Mouse (Mus musculus) olfactory bulb, adult 2 months (tissue): ENCODE measurements around the gene Uqcrq. TPM values are rescaled to one million over a fixed set of nuclear protein-coding genes. Genes with fewer than 3 reads are reported as not detected.
"Not testable (repeated sequence)": the region's sequence is repeated elsewhere in the genome, so short reads cannot be mapped to it uniquely, and the experiment has no call there.

Experiments
- H3K27ac ChIP-seq: fragments of 200-500 bp; 2 replicates; pipeline ENCODE4 v1.5.1; 2012; ENCODE audit warnings: low read depth, low read length; ENCODE audit not compliant: insufficient read depth
- H3K4me1 ChIP-seq: fragments of 200-500 bp; 2 replicates; pipeline ENCODE4 v1.6.1; 2012; ENCODE audit warnings: low read length; ENCODE audit not compliant: control insufficient read depth, insufficient read depth
- H3K4me3 ChIP-seq: fragments of 200-500 bp; 2 replicates; pipeline ENCODE4 v1.5.1; 2012; ENCODE audit warnings: mild to moderate bottlenecking, low read depth, low read length, moderate library complexity; ENCODE audit not compliant: insufficient read depth
- CTCF ChIP-seq: fragments of 200-500 bp; IDR thresholded peaks from 2 replicates; pipeline ENCODE4 v1.5.1; 2012; ENCODE audit warnings: low read depth, mild to moderate bottlenecking, low read length, moderate library complexity; ENCODE audit not compliant: insufficient read depth
- POLR2A ChIP-seq: fragments of 200-500 bp; IDR thresholded peaks from 2 replicates; pipeline ENCODE4 v1.6.1; 2012; ENCODE audit warnings: mild to moderate bottlenecking, low read depth, low read length, moderate library complexity; ENCODE audit not compliant: insufficient read depth
- WGBS: fragments of 180-500 bp; shearing (Covaris S2); methylation state at CpG from one replicate; pipeline ENCODE4 v1.1.7; 2018; 5-methylcytosine and 5-hydroxymethylcytosine counted together
- polyA plus RNA-seq: library from polyadenylated mRNA; stranded (reverse); fragments of >200 nt; gene quantifications from 2 replicates; pipeline ENCODE4 v1.2.4, GENCODE M21; 2012; ENCODE audit warnings: low replicate concordance; ENCODE audit not compliant: missing spikeins, insufficient read depth, insufficient read length

Uqcrq gene
- polyA plus RNA-seq, 1 experiment, result 1,358 TPM

GRCm38 (mm10) chr11:53441921-53442320 is 11.3 kb upstream of the Uqcrq start:
- H3K4me1 ChIP-seq, result no peaks in the 10 kb centered on the region
- H3K27ac ChIP-seq, result no peak overlapping the region
- no peak overlapping the region for H3K4me3 ChIP-seq
- TF ChIP-seq POLR2A (no peak), CTCF (no peak)
- WGBS, result 62% methylated on average over 12 of the region's 12 CpGs

GRCm38 (mm10) chr11:53436338-53436737 is 5.7 kb upstream of the Uqcrq start:
- Histone ChIP-seq H3K27ac (no peak overlapping the region), H3K4me3 (no peak overlapping the region), H3K4me1 (no peaks in the 10 kb centered on the region)
- 89% methylated on average over 6 of the region's 6 CpGs for WGBS
- TF ChIP-seq POLR2A (no peak), CTCF (no peak)

GRCm38 (mm10) chr11:53435504-53435903 is 4.9 kb upstream of the Uqcrq start:
- no peak for TF ChIP-seq POLR2A
- TF ChIP-seq CTCF, result no peak
- WGBS, result 87% methylated on average over 8 of the region's 8 CpGs
- H3K27ac ChIP-seq, result no peak overlapping the region
- no peaks in the 10 kb centered on the region for H3K4me1 ChIP-seq
- no peak overlapping the region for H3K4me3 ChIP-seq

- H3K27ac ChIP-seq, result no peak overlapping the region
- TF ChIP-seq CTCF, result no peak
- TF ChIP-seq POLR2A, result no peak
- no peak overlapping the region for H3K4me3 ChIP-seq
- peaks cover 2% of the 10 kb centered on the region; the same call in 1 of the 2 replicates for H3K4me1 ChIP-seq
- 66% methylated on average over 6 of the region's 6 CpGs for WGBS
These were observed 2.4 kb upstream of the Uqcrq start for GRCm38 (mm10) chr11:53433057-53433456.

GRCm38 (mm10) chr11:53431347-53432056 is 871 bp upstream of the Uqcrq start:
- TF ChIP-seq POLR2A (no peak), CTCF (no peak)
- peak overlapping the region; percentile 70 for H3K27ac ChIP-seq
- peak overlapping the region; percentile 86 for H3K4me3 ChIP-seq
- peaks cover 2% of the 10 kb centered on the region; the same call in 1 of the 2 replicates for H3K4me1 ChIP-seq
- WGBS, result 10% methylated on average over 9 of the region's 9 CpGs

GRCm38 (mm10) chr11:53430300-53430669 is 346 bp downstream of the Uqcrq start:
- no peak for TF ChIP-seq POLR2A
- TF ChIP-seq CTCF, result no peak
- under 1% methylated on average over 34 of the region's 34 CpGs for WGBS
- Histone ChIP-seq H3K27ac (peak overlapping the region; percentile 92), H3K4me1 (peaks cover 5% of the 10 kb centered on the region; the same call in 1 of the 2 replicates), H3K4me3 (peak overlapping the region; percentile 86)

- Histone ChIP-seq H3K4me3 (no peak overlapping the region), H3K4me1 (peaks cover 6% of the 10 kb centered on the region; the same call in 1 of the 2 replicates), H3K27ac (no peak overlapping the region)
- TF ChIP-seq POLR2A (no peak), CTCF (no peak)
These were observed 1.4 kb downstream of the Uqcrq start for GRCm38 (mm10) chr11:53429182-53429581.

- H3K4me3 ChIP-seq, result no peak overlapping the region
- WGBS, result 91% methylated on average over 5 of the region's 5 CpGs
- H3K4me1 ChIP-seq, result peaks cover 6% of the 10 kb centered on the region; the same call in 1 of the 2 replicates
- no peak for TF ChIP-seq CTCF
- TF ChIP-seq POLR2A, result no peak
- no peak overlapping the region for H3K27ac ChIP-seq
These were observed 1.9 kb downstream of the Uqcrq start for GRCm38 (mm10) chr11:53428716-53429057.

GRCm38 (mm10) chr11:53427993-53428715 is 2.5 kb downstream of the Uqcrq start:
- WGBS, result 74% methylated on average over 3 of the region's 3 CpGs
- TF ChIP-seq CTCF (no peak), POLR2A (no peak)

GRCm38 (mm10) chr11:53426914-53427313 is 3.7 kb downstream of the Uqcrq start:
- 82% methylated on average over 3 of the region's 3 CpGs for WGBS
- not testable (repeated sequence) for H3K4me1 ChIP-seq, H3K27ac ChIP-seq, H3K4me3 ChIP-seq

More at GRCm38 (mm10) chr11:53427993-53428715, 2.5 kb downstream of the Uqcrq start:
- Histone ChIP-seq H3K27ac (no peak overlapping the region), H3K4me1 (peaks cover 6% of the 10 kb centered on the region; the same call in 1 of the 2 replicates), H3K4me3 (no peak overlapping the region)
